Mouse (Mus musculus) erythroblast, embryonic 14.5 days (primary cell): ENCODE results near the gene Pax5.

Experiments
- GATA1 ChIP-seq: IDR thresholded peaks from 2 replicates; pipeline ENCODE4 v1.6.1; 2012; ENCODE audit warnings: low read length, inconsistent platforms, mixed read lengths
- TAL1 ChIP-seq: IDR thresholded peaks from 3 replicates; pipeline ENCODE4 v1.6.1; 2012; ENCODE audit warnings: low read length, inconsistent platforms, mixed read lengths

- no peak for TF ChIP-seq TAL1
- TF ChIP-seq GATA1 = no peak
Measured at GRCm38 (mm10) chr4:44756134-44756951, 46.1 kb upstream of the Pax5 start.
